Mouse (Mus musculus) hindbrain, postnatal 0 days (tissue): ENCODE data around the gene Tgif2. TPM values are rescaled to one million over a fixed set of nuclear protein-coding genes. Genes with fewer than 3 reads are reported as not detected.
"Not testable (repeated sequence)": the region's sequence is repeated elsewhere in the genome, so short reads cannot be mapped to it uniquely, and the experiment has no call there.

Source experiments
- ATAC-seq: fragments of 200-750 bp; cut with Nextera tagmentation; 2 replicates; pipeline ENCODE4 v1.8.0; 2017; ENCODE audit warnings: mild to moderate bottlenecking, moderate TSS enrichment, moderate library complexity
- DNase-seq: peaks from one replicate; pipeline ENCODE4 v3.0.0-alpha.2; 2015; ENCODE audit warnings: low spot score
- H3K27ac ChIP-seq: fragments of 300-500 bp; sonication (generic); 2 replicates; pipeline ENCODE4 v1.5.1; 2014; ENCODE audit warnings: mild to moderate bottlenecking
- H3K27me3 ChIP-seq: fragments of 300-500 bp; sonication (generic); 2 replicates; pipeline ENCODE4 v1.6.1; 2014; ENCODE audit warnings: low read length, mixed read lengths; ENCODE audit not compliant: insufficient read depth
- H3K36me3 ChIP-seq: fragments of 300-500 bp; sonication (generic); 2 replicates; pipeline ENCODE4 v1.6.1; 2014; ENCODE audit warnings: low read length, mixed read lengths; ENCODE audit not compliant: insufficient read depth
- H3K4me1 ChIP-seq: fragments of 300-500 bp; sonication (generic); 2 replicates; pipeline ENCODE4 v1.6.1; 2014; ENCODE audit warnings: antibody characterized with exemption, low read length, mixed read lengths; ENCODE audit not compliant: insufficient read depth
- H3K4me2 ChIP-seq: fragments of 300-500 bp; sonication (generic); 2 replicates; pipeline ENCODE4 v1.6.1; 2014; ENCODE audit warnings: low read depth, mild to moderate bottlenecking, low read length, moderate library complexity, mixed read lengths
- H3K4me3 ChIP-seq: fragments of 300-500 bp; sonication (generic); 2 replicates; pipeline ENCODE4 v1.5.1; 2014; ENCODE audit warnings: low read length
- H3K9ac ChIP-seq: fragments of 300-500 bp; sonication (generic); replicated peaks from 2 replicates; pipeline ENCODE4 v1.6.1; 2014; ENCODE audit warnings: mild to moderate bottlenecking, low read length, moderate library complexity, mixed read lengths
- H3K9me3 ChIP-seq: fragments of 300-500 bp; sonication (generic); 2 replicates; pipeline ENCODE4 v1.6.1; 2016; ENCODE audit warnings: low read length, mixed read lengths
- CTCF ChIP-seq: IDR thresholded peaks from 2 replicates; pipeline ENCODE4 v1.5.1; 2016; ENCODE audit warnings: antibody characterized with exemption, control low read depth, low read depth
- WGBS: fragments of 180-500 bp; shearing (Covaris S2); extraction: QIAGEN DNeasy Blood & Tissue Kit; methylation state at CpG from one replicate; pipeline ENCODE4 v1.1.7; 2014; 5-methylcytosine and 5-hydroxymethylcytosine counted together
- polyA plus RNA-seq: library from polyadenylated mRNA; unstranded; fragments of >200 nt; fragmentation: Nextera tagmentation; extraction: Ambion mirVana; gene quantifications from 2 replicates; pipeline ENCODE4 v1.2.1, GENCODE M21; 2015
- total RNA-seq: library from RNA; depleted of rRNA; stranded (reverse); fragments of >200 nt; gene quantifications from 2 replicates; pipeline ENCODE4 v1.2.3, GENCODE M21; 2014

The Tgif2 gene
- total and polyA plus RNA-seq, 2 experiments from 2014 or later, result 14.4 to 18.2 TPM

DNA sequence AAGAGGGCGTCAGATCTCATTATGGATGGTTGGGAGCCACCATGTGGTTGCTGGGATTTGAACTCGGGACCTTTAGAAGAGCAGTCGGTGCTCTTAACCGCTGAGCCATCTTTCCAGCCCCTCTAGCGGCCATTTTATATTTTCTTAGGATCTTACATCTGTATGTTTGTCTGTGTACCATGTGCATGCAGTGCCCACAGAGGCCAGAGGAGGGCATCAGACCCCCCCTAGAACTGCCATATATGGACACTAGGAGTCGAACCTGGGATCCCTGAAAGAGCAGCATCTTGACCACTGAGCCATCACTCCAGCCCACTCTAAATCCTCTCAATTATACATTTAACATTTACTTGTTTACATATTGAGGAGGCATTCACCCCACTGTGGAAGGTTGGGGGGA is 14.7 kb upstream of the Tgif2 start:
- not testable (repeated sequence) for H3K27me3 ChIP-seq, H3K4me2 ChIP-seq, H3K9ac ChIP-seq, ATAC-seq, H3K9me3 ChIP-seq, DNase-seq, H3K36me3 ChIP-seq, H3K4me3 ChIP-seq, H3K4me1 ChIP-seq, H3K27ac ChIP-seq
- peak; percentile 18; the same call in 1 of the 2 replicates for TF ChIP-seq CTCF
- 90% methylated on average over 6 of the region's 6 CpGs for WGBS

DNA sequence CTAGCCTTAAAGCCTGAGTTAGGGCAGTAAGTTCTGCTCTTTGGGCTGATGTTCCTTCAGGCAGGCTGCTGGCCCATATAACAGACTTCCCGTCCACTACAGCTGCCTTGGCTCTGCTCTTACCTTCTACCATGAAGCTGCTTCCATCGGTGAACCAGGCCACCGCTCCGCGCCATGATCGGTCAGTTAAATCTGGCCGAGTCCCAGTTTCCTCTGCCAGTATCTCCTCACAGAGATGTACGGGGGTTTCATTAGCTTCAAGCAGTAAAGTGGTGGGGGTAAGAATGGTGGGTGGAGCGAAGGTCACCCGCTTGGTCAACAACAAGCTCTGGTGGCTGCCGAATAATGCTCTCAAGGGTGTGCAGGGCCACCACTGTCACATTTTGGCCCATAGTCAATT is 5.5 kb upstream of the Tgif2 start:
- 92% methylated on average over 11 of the region's 11 CpGs for WGBS
- Histone ChIP-seq H3K27ac (no peak overlapping the region), H3K4me2 (no peak overlapping the region), H3K36me3 (no peaks in the 10 kb centered on the region), H3K9me3 (0 out of 2 replicates have a peak, but pooled peaks cover 3% of the 10 kb centered on the region), H3K4me1 (no peaks in the 10 kb centered on the region), H3K4me3 (no peak overlapping the region), H3K9ac (no peak overlapping the region), H3K27me3 (no peaks in the 10 kb centered on the region)
- no peak for DNase-seq
- ATAC-seq, result no peak
- TF ChIP-seq CTCF, result no peak

- Histone ChIP-seq H3K36me3 (no peaks in the 10 kb centered on the region), H3K9me3 (no peaks in the 10 kb centered on the region), H3K4me2 (no peak overlapping the region), H3K27ac (no peak overlapping the region), H3K27me3 (no peaks in the 10 kb centered on the region), H3K9ac (no peak overlapping the region), H3K4me3 (no peak overlapping the region), H3K4me1 (peaks cover 9% of the 10 kb centered on the region; the same call in 1 of the 2 replicates)
- ATAC-seq (no peak), DNase-seq (no peak)
- TF ChIP-seq CTCF, result no peak
- WGBS, result 61% methylated on average over 6 of the region's 6 CpGs
Observed at GRCm38 (mm10) chr2:156838839-156839238, 968 bp upstream of the Tgif2 start.

- Histone ChIP-seq H3K36me3 (no peaks in the 10 kb centered on the region), H3K4me3 (peak overlapping the region; percentile 58), H3K27me3 (no peaks in the 10 kb centered on the region), H3K9ac (peak overlapping the region; percentile 47), H3K27ac (peak overlapping the region; percentile 73), H3K9me3 (no peaks in the 10 kb centered on the region), H3K4me2 (peak overlapping the region; percentile 77), H3K4me1 (peaks cover 15% of the 10 kb centered on the region; the same call in 1 of the 2 replicates)
- DNase-seq (peak; percentile 49), ATAC-seq (peak; percentile 38)
- under 1% methylated on average over 64 of the region's 79 CpGs for WGBS
- TF ChIP-seq CTCF, result no peak
Observed at GRCm38 (mm10) chr2:156840301-156841027, 657 bp downstream of the Tgif2 start.

DNA sequence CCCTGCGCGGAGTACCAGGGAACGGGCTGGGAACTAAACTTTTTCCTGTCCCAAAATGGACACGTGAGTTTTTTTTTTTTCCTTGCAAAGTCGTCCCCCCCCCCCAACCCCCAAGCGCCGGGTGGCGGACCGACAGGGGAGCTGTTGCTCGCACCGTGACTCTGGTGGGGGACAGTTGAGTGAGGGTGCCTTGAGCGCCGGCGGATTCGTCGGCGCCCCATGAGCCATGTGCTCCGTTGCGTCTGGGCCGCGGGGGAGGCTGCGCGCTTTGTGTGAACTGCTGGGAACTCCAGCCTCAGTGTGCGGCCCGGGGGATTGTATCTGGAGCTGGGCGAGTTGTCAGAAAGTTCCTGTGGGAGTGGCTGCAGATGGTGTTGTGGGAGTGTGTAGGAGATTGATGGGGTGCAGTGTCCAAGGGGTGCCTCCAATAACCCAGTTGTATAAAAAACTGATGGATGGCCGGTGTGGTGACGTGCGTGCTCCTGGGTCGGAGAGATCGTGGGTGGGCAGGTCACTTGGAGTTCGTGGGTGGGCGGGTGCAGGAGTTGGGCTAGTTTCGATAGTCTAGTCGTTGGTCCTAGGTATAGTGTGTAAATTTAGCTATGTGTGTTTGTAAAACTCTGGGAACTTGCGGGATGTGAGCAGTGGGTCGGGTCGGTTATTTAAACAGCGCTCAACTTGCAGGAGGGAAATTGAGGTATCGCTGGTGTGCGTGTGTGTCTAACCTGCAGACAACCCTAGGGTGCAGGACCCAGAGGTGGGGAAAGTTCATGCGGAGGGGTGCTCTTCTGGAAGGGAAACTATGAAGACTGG is 1.4 kb downstream of the Tgif2 start:
- Histone ChIP-seq H3K9ac (peak overlapping the region; percentile 47; the same call in 1 of the 2 replicates), H3K4me2 (peak overlapping the region; percentile 77), H3K9me3 (no peaks in the 10 kb centered on the region), H3K27ac (peak overlapping the region; percentile 73; the same call in 1 of the 2 replicates), H3K4me1 (peaks cover 19% of the 10 kb centered on the region; the same call in 1 of the 2 replicates), H3K4me3 (peak overlapping the region; percentile 58), H3K36me3 (no peaks in the 10 kb centered on the region), H3K27me3 (no peaks in the 10 kb centered on the region)
- DNase-seq (peak; percentile 63), ATAC-seq (peak; percentile 44)
- under 1% methylated on average over 41 of the region's 42 CpGs for WGBS
- no peak for TF ChIP-seq CTCF

DNA sequence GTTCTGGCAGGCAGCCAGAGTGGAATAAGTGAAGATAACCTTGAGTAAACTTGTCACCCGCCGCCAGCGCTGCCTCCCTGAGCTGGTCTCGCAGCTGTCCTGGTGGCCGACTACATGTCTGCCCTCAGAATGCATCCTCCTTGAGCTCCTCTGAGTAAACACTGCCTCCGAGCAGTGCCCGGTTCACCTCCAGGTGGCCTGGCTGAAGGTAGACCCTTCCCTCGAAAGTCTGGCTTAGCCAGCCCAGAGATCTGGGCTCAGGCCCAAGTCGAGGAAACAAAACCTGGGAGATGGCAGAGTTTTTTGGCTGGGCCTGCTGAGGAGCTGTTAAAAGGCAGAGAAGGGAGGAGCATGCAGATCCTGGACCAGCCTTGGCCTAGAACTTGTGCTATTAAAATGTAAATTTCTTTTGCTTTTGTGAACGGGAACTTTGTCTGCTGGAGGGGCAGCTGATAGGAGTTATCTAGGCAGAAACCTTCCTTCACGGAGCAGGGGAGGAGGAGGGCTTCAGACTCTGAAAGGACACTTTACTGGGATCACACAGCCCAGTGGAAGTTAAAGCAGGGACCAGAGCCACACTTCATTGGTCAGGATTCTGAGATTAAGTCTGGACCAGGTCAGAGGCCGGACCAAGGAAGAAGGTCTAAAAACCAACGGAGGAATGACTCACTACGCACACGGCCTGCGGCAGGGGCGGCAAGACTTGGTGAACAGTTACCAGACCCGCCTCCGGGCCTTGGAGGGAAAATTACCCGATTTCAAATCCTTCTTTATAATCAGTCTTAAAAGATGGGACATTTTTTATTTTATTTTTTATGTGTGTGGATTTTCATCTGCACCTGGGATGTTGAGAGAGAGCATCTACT is 2.3 kb downstream of the Tgif2 start:
- H3K9ac ChIP-seq, result peak overlapping the region; percentile 19; the same call in 1 of the 2 replicates
- peaks cover 19% of the 10 kb centered on the region; the same call in 1 of the 2 replicates for H3K4me1 ChIP-seq

More for the DNA sequence above, 2.3 kb downstream of the Tgif2 start:
- H3K9me3 ChIP-seq, result no peaks in the 10 kb centered on the region
- 0 out of 2 replicates have a peak, but pooled peaks have one; percentile 3 for TF ChIP-seq CTCF
- H3K4me3 ChIP-seq, result peak overlapping the region; percentile 58
- H3K4me2 ChIP-seq, result peak overlapping the region; percentile 77
- DNase-seq (peak; percentile 68), ATAC-seq (no peak)
- WGBS, result 18% methylated on average over 20 of the region's 20 CpGs
- H3K36me3 ChIP-seq, result no peaks in the 10 kb centered on the region
- H3K27ac ChIP-seq, result peak overlapping the region; percentile 49; the same call in 1 of the 2 replicates
- no peaks in the 10 kb centered on the region for H3K27me3 ChIP-seq
